Mouse (Mus musculus): ENCODE measurements around the gene Cdk15.

Gene Cdk15

DNA sequence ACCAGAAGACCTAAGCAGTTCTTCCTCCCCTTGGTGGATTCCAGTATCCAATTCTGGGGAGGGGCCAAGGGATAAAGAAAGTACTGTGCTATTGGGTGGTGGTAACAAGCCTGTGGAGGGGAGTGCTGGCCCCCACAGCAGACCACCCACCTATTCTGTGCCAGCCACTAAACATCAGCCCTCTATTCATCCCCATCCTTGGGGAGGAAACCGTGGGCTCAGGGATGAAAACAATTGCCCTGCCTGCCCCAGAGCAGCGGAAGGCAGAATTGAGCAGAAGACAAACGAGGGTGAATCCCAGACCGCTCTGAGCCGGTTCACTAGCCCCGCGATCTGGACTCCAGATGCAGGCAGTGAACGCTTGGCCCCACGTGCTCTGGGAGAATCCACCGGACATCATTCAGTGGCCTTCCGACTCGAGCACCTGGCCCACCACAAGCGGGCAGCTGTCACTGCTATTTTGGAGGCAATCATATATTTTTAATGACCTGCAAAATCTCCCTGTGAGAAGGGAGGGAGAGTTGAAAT lies 119.4 kb downstream of the Cdk15 start:
- no peak for DNase-seq (ENCODE audit: low spot score in 2 of 2)

DNA sequence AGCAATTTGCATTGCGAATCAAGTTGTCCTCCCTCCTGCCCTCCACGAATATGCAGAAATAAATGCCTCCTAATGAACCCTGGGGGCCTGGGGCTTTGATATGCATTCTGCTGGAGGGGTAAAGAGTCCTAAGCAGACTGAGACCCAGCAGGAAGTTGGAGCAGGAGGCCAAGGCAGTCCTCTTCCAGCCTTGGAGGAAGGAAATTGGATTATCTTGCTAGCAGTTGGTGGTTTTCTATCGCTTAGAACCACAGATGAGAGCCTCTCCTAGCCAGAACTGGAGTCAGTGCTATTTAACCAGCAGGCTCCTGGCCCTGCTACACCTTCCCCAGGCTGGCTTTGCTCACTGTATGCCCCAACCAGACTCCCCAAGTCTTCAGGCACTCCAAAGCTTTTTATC lies 119.9 kb downstream of the Cdk15 start:
- no peak for DNase-seq (ENCODE audit: low spot score in 2 of 2)

DNA sequence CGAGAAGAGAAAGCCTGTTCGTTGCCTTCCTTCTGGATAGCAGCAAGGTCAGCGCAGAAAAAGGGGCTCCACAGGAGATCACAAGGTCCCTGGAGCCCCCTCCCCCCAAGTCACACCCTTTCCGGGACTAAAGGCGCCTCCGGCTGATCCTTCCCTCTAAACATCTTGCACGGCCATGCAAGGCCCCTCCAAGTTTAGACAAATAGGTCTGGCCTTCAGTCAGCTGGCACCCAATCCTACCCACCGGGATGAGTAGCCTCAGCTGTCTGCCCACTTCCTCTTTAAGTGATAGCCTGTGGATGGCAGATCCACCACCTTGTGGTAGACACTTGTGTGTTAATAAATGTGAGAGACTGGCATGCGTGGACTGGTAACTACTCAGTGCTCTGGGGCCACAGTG lies 120.6 kb downstream of the Cdk15 start:
- no peak for DNase-seq (ENCODE audit: low spot score in 2 of 2)

DNA sequence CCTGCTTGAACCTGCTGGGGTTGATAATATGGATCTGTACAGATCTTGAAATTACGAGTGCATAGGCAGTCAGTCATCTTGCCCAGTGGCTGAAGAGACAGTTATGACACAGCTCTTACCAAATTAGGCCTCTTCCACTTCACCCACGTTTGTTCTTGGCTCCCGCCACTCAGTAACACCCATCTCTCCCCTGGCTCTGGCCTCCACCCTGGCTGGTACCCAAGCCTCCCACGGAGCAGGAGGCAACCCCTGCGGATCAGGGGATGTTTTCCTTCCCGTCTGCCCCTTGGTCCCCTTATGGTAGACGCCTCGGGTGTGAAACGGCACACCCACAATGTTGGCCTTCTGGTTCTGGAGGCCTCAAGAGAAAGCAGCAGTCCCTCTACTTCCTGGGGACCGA lies 124.2 kb downstream of the Cdk15 start:
- DNase-seq (ENCODE audit: low spot score in 2 of 2): no peak

DNA sequence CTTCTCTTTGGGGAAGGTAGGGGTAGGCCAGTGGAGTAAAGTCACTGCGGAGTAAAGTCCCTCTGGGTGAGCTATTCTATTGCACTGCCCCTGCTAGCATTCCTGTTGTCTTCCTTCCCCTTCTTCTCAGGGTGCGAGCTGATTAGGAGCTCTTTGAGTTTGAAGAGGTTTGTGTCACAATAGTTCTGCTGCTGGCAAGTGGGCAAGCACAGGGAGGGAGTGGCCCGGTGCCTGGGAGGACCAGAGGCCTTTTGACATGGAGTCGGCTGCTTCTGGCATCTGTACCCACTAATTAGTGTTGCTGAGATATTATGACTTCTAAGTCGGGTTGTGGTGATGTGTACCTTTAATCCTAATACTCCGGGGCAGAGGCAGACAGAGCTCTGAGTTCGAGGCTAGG lies 124.8 kb downstream of the Cdk15 start:
- DNase-seq (ENCODE audit: low spot score in 2 of 2): no peak

DNA sequence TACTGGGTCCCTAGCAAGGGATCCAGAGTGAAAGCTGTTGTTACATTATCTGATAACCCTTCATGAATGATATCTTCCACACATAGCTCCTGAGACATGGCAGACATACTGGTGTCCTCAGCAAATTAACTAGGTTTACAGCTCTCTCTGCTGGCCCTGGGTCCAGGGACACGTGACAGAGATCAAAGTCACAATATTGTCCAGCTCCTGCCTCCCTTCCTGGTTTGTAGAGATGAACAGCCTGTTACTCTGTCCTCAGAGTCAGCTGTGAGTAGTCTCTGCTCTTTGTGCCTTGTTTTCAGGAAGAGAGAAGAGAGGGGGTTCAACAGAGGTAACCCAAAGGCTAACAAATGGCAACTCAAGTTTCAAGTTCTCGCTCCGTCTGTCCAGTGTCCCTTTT lies 125.8 kb downstream of the Cdk15 start:
- no peak for DNase-seq (ENCODE audit: low spot score in 2 of 2)

DNA sequence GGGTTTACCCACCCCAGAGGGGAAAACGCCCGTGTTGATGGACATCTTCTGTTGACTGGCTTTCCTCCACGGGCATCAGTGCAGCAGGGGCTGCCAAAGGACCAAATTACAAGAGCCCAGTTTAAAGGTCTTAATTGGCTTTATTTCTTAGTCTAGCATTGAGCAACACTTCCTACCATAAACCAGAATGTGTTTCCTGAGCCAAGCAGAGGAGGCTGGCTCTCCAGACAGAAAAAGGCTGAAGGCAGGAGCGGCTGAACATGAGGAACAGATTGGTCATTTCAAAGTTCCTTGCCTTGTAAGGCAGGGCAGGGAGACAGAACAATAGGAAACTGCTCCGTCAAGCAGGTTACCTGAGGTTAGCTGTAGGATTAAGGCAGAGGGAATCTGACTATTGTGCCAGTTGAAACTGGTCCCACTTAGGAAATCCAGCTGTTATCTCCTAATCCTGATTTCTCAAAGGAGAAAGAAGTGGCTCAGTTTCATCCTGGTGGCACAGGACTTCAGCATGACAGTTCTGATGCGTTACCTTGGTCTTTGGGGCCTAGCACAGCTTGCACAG lies 126.4 kb downstream of the Cdk15 start:
- DNase-seq (ENCODE audit: low spot score in 2 of 2): no peak

DNA sequence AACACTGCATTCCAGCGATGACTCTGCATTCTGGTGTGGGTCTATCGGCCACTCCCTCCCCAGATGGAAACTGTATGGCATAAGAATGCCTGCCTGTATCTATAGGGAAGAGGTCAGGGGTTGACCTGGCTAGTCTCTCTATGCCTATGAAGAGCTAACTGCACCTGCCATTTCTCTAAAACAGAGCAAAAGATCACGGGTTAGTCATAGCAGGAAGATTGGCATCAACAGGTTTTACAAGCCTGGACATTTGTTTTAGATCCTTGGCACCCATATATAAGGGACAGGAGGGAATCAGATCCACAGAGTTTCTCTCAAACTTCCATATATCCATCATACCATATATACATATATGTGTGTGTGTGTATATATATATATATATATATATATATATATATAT lies 127.7 kb downstream of the Cdk15 start:
- no peak for DNase-seq (ENCODE audit: low spot score in 2 of 2)

DNA sequence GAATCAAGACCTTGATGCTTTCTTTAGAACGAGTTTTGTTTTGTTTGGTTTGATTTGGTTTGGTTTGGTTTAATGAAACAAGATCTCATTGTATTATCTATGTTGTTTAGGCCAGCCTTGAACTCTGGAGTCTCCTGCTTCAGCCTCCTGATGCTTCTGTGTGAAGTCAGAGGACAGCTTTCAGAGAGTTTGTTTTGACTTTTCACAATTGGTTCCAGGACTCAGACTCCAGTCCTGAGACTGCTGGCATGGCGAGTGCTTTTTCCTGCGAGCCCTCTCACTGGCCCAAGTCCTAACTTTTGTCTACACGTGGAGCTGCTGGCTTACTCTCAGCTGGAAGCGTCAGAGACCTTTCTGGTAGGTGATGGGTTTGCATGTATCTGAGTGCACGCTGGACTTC lies 128.9 kb downstream of the Cdk15 start:
- DNase-seq (ENCODE audit: low spot score in 2 of 2): no peak

DNA sequence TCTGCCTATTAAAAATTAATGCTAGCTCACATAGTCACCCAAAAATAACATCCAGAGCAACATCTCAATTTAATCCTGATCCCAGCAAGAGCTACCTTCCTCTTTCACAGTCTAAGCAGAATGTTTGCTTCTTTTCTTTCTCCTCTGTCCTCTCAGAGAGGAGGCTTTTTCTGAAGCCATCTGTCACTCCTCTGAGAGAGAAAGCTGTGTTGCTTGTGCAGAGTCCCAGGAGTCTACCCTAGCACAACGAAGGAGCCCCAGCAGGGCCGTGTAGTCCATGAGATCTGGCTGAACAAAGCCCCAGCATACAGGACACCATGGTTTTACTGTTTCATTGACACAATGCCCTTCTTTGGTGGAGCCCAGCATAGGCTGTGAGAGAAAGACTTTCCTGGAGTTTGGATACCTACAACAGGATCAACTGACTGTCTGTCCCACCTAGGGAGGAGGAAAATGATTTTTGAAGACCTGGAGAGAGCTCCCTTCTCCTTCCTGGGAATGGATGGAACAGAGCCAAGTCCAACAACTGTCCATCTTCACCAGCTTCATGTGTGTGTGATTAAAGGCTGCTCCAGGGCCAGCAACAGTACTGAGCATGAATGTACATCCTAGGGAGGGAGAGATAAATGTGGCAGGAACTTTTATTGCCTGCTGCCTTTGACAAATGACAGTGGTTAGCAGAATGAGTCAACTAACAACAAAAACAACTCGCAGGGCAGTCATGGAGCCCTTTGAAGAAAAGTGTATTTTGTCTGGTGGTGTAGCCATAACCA lies 131.0 kb downstream of the Cdk15 start:
- DNase-seq (ENCODE audit: low spot score in 2 of 2): no peak

DNA sequence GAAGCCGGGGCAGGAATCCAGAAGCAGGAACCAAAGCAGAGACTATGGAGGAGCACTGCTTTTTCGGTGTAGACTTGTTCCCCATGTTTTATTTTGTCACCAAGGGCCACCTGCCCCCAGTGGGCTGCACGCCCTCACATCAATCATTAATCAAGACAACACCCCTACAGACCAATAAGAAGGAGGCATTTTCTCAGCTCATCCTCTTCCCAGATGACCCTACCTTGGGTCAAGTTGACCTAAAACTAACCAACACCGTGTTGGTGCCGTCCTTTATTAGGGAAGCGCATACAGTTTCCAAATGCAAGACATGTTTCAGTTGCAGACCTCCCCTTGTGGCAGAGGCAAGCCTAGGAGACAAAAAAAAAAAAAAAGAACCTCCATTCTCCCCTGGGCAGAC lies 132.5 kb downstream of the Cdk15 start:
- DNase-seq (ENCODE audit: low spot score in 2 of 2): no peak

DNA sequence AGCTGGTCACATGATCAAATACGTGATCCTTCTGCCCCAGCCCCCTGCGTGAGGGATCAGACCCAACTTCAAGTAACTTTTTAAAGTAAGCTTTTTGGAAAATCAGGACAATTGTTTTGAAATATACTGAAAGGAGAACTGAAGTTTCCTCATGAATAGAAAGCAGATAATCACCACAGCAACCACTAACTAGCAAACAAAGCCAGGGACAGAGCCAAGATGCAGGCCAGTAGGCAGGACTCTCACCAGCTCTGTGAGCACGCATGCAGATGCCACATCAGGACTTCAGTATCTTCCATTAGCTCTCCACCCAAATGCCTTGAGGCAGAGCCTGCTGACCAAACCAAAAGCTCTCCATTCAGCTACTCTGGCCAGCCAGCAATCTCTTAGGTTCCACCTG lies 135.0 kb downstream of the Cdk15 start:
- no peak for DNase-seq (ENCODE audit: low spot score in 2 of 2)

DNA sequence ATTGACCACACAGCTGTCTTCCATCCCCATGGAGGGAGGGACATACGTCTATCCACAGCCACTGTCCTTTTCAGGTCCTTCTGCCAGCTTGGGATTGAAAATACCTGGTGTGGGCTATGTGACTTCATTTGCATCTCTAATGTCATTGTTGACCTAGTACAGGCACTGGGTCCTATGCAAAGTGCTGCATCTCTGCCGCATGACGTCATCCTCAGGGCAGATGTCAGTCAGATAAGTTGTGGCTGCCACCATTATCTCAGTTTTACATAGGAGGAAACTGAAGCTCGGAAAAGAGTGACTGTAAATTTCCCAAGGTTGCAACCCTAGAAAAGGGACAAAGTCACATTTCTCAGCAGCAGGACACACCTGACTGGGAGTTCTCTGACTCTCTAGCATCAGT lies 137.4 kb downstream of the Cdk15 start:
- DNase-seq (ENCODE audit: low spot score in 2 of 2): no peak

DNA sequence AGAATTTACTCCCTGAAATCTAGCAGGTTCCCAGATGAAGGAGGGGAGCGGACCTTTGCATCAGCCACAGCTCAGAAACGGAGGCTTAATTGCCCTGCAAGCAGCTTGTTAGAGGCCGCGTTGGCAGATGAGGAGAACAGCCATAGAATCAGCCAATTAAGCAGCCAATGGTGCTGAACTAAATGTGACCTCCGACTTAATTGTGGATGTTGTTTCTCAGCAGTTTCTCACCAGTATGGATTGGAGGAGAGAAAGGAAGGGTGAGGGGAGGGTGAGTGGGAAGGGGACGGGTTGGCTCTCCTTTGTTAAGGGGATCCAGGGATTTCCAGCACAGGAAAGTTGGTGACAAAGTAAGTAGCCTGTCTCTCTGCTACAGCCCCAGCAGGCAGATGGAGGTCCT lies 137.9 kb downstream of the Cdk15 start:
- no peak for DNase-seq (ENCODE audit: low spot score in 2 of 2)

DNA sequence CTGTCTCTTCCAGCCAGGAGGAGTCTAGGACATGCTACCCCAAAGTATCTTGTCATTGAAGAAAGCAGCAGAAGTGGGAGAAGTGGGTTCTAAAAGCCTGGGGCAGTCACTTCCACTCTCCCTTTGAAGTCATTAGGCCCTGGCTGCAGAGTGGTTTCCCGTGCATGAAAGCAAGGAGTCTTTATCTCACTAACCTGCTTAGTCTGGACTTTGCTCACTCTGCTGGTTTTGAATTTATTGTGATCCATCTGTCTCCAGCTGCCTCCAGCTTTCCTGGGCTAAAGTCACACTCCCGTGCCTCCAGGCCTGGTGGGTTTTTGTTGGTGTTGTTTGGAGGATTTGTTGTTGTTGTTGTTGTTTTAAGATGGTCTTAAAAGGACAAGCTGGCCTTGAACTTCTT lies 139.3 kb downstream of the Cdk15 start:
- no peak for DNase-seq (ENCODE audit: low spot score in 2 of 2)

DNA sequence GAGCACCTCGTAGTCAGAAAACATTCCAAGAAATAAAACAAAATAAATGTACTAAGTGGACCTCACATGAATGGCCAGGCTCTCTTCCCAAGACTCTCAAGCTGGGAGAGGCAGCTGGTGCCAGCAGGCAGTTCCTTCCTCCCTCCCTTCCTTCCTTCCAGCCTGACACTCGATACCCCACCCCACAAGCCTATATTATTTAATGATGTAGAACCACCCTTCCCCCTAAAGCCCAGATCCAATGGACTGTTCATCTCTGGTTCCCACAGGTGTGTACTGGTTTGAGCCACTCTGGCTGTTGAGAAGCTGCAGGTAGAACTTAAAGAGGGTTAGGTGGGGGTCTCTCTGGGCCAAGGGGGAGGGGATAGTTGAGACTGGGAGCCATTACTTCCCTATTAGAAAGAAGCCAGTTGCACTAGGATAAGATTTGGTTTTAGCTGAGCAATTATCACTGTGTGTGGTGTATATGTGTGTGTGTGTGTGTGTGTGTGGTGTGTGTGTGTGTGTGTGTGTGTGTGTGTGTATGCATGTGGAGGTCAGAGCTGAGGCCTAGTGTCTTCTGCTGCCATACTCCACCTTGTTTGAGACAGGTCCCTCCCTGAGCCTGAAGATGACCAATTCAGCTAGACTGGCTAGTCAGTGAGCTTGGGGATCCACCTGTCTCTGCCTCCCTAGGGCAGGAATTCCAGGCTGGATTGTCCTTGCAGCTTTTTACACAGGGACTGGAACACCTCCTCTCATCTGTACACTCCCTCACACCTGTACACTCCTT lies 143.0 kb downstream of the Cdk15 start:
- DNase-seq (ENCODE audit: low spot score in 2 of 2): no peak

DNA sequence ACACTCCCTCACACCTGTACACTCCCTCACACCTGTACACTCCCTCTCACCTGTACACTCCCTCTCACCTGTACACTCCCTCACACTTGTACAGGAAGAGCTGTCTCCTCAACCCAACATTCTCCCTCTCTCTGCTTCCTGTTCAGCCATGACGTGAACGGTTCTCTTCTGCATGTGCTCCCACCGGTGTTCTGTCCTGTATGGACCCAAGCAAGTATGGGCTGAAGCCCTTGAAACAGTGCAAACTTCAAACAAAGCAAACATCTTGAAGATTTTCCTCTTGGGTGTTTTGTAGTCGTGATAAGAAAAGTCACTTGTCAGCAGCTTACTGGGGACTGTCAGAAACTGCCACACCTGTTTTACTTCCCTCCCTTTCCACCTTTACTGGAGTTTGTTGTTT lies 144.5 kb downstream of the Cdk15 start:
- no peak for DNase-seq (ENCODE audit: low spot score in 2 of 2)
